Mouse (Mus musculus) heart, postnatal 0 days (tissue): Measurements from ENCODE around the gene Mov10. TPM values are rescaled to one million over a fixed set of nuclear protein-coding genes. Genes with fewer than 3 reads are reported as not detected.
"Not testable (repeated sequence)": the region's sequence is repeated elsewhere in the genome, so short reads cannot be mapped to it uniquely, and the experiment has no call there.

Experiments used
- ATAC-seq: fragments of 200-750 bp; cut with Nextera tagmentation; 2 replicates; pipeline ENCODE4 v1.8.0; 2017; ENCODE audit warnings: low read depth, moderate number of reproducible peaks, moderate library complexity; ENCODE audit not compliant: insufficient read depth
- DNase-seq: peaks from one replicate; pipeline ENCODE4 v3.0.0-alpha.2; 2016; ENCODE audit warnings: low spot score
- H3K27ac ChIP-seq: fragments of 300-500 bp; sonication (generic); 2 replicates; pipeline ENCODE4 v1.5.1; 2014; ENCODE audit warnings: low read depth, mild to moderate bottlenecking
- H3K27me3 ChIP-seq: fragments of 300-500 bp; sonication (generic); 2 replicates; pipeline ENCODE4 v1.6.1; 2014; ENCODE audit warnings: low read length, mixed read lengths; ENCODE audit not compliant: control insufficient read depth, insufficient read depth
- H3K36me3 ChIP-seq: fragments of 300-500 bp; sonication (generic); replicated peaks from 2 replicates; pipeline ENCODE4 v1.6.1; 2014; ENCODE audit warnings: low read length, mixed read lengths; ENCODE audit not compliant: control insufficient read depth, insufficient read depth
- H3K4me1 ChIP-seq: fragments of 300-500 bp; sonication (generic); 2 replicates; pipeline ENCODE4 v1.6.1; 2014; ENCODE audit warnings: antibody characterized with exemption; ENCODE audit not compliant: control insufficient read depth, insufficient read depth
- H3K4me2 ChIP-seq: fragments of 300-500 bp; sonication (generic); 2 replicates; pipeline ENCODE4 v1.6.1; 2014; ENCODE audit warnings: low read depth, mild to moderate bottlenecking, low read length, moderate library complexity
- H3K4me3 ChIP-seq: fragments of 300-500 bp; sonication (generic); 2 replicates; pipeline ENCODE4 v1.5.1; 2014; ENCODE audit warnings: low read depth, low read length
- H3K9ac ChIP-seq: fragments of 300-500 bp; sonication (generic); replicated peaks from 2 replicates; pipeline ENCODE4 v1.6.1; 2014; ENCODE audit warnings: low read depth, low read length, mixed read lengths
- H3K9me3 ChIP-seq: fragments of 300-500 bp; sonication (generic); replicated peaks from 2 replicates; pipeline ENCODE4 v1.6.1; 2016; ENCODE audit warnings: low read length; ENCODE audit not compliant: control insufficient read depth
- CTCF ChIP-seq: IDR thresholded peaks from 2 replicates; pipeline ENCODE4 v1.5.1; 2016; ENCODE audit warnings: antibody characterized with exemption, control low read depth, low read depth
- EP300 ChIP-seq: IDR thresholded peaks from 2 replicates; pipeline ENCODE4 v1.6.1; 2016; ENCODE audit warnings: antibody characterized with exemption, low read depth
- WGBS: fragments of 180-500 bp; shearing (Covaris S2); extraction: QIAGEN DNeasy Blood & Tissue Kit; methylation state at CpG from one replicate; pipeline ENCODE4 v1.1.7; 2014; 5-methylcytosine and 5-hydroxymethylcytosine counted together
- polyA plus RNA-seq: library from polyadenylated mRNA; unstranded; fragments of >200 nt; fragmentation: Nextera tagmentation; extraction: Ambion mirVana; gene quantifications from 2 replicates; pipeline ENCODE4 v1.2.1, GENCODE M21; 2015
- total RNA-seq: library from RNA; depleted of rRNA; stranded (reverse); fragments of >200 nt; gene quantifications from 2 replicates; pipeline ENCODE4 v1.2.3, GENCODE M21; 2014; ENCODE audit warnings: low replicate concordance

The Mov10 gene
- total and polyA plus RNA-seq, 2 experiments from 2014 or later: 14.0 to 20.2 TPM

- DNase-seq (no peak), ATAC-seq (no peak)
- no peak for TF ChIP-seq CTCF
- no peak for TF ChIP-seq EP300
Observed at GRCm38 (mm10) chr3:104815346-104815745, 3.0 kb downstream of the Mov10 start.

GRCm38 (mm10) chr3:104814746-104815145 lies 3.6 kb downstream of the Mov10 start:
- no peak overlapping the region for H3K9ac ChIP-seq
- H3K27ac ChIP-seq: no peak overlapping the region
- no peak overlapping the region for H3K4me3 ChIP-seq
- H3K27me3 ChIP-seq: no peaks in the 10 kb centered on the region
- no peaks in the 10 kb centered on the region for H3K9me3 ChIP-seq
- no peak for TF ChIP-seq CTCF
- no peak for TF ChIP-seq EP300
- no peak for DNase-seq
- no peak overlapping the region for H3K4me2 ChIP-seq
- no peak for ATAC-seq
- 89% methylated on average over 1 of the region's 1 CpGs for WGBS
- H3K36me3 ChIP-seq: 0 out of 2 replicates have a peak, but pooled peaks cover 3% of the 10 kb centered on the region
- peaks cover 23% of the 10 kb centered on the region for H3K4me1 ChIP-seq

More at GRCm38 (mm10) chr3:104815346-104815745, 3.0 kb downstream of the Mov10 start:
- H3K9ac ChIP-seq: no peak overlapping the region
- no peaks in the 10 kb centered on the region for H3K9me3 ChIP-seq
- peaks cover 29% of the 10 kb centered on the region for H3K4me1 ChIP-seq
- no peak overlapping the region for H3K27ac ChIP-seq
- H3K4me3 ChIP-seq: no peak overlapping the region
- no peak overlapping the region for H3K4me2 ChIP-seq
- 0 out of 2 replicates have a peak, but pooled peaks cover 3% of the 10 kb centered on the region for H3K36me3 ChIP-seq
- 90% methylated on average over 2 of the region's 2 CpGs for WGBS
- H3K27me3 ChIP-seq: no peaks in the 10 kb centered on the region

- not testable (repeated sequence) for H3K27ac ChIP-seq, H3K4me3 ChIP-seq, H3K36me3 ChIP-seq, DNase-seq, H3K27me3 ChIP-seq, H3K9ac ChIP-seq, ATAC-seq, H3K4me2 ChIP-seq, H3K9me3 ChIP-seq
- 89% methylated on average over 7 of the region's 7 CpGs for WGBS
- 0 out of 2 replicates have a peak, but pooled peaks cover 11% of the 10 kb centered on the region for H3K4me1 ChIP-seq
Observed at GRCm38 (mm10) chr3:104813227-104813626, 5.1 kb downstream of the Mov10 start.

DNA sequence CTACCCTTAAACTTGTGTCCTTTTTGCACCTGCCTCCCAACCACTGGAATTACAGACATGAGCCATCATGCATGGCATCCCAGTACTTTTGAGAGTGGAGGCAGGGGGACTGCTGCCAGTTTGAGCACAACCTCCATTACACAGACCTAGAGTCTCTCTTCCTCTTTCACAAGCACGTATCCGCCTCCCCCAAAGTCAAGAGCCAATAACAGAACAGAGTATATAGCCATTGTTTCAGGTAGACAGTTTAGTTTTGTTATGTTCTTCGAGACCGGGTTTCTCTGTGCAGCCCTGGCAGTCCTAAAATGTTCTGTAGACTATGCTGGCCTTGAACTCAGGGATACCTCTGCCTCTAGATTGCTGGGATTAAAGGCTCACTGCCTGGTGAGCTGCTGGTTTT lies 6.1 kb downstream of the Mov10 start:
- no peak overlapping the region for H3K4me3 ChIP-seq
- TF ChIP-seq EP300 (no peak), CTCF (no peak)
- DNase-seq (no peak), ATAC-seq (no peak)
- no peaks in the 10 kb centered on the region for H3K9me3 ChIP-seq
- WGBS: 86% methylated on average over 4 of the region's 4 CpGs
- H3K27me3 ChIP-seq: no peaks in the 10 kb centered on the region
- H3K4me1 ChIP-seq: 0 out of 2 replicates have a peak, but pooled peaks cover 11% of the 10 kb centered on the region
- no peak overlapping the region for H3K9ac ChIP-seq
- H3K4me2 ChIP-seq: no peak overlapping the region
- 0 out of 2 replicates have a peak, but pooled peaks cover 9% of the 10 kb centered on the region for H3K36me3 ChIP-seq
- no peak overlapping the region for H3K27ac ChIP-seq

GRCm38 (mm10) chr3:104811752-104812151 lies 6.6 kb downstream of the Mov10 start:
- no peak overlapping the region for H3K9ac ChIP-seq
- no peaks in the 10 kb centered on the region for H3K27me3 ChIP-seq
- no peak for ATAC-seq
- H3K4me1 ChIP-seq: 0 out of 2 replicates have a peak, but pooled peaks cover 11% of the 10 kb centered on the region
- no peak for DNase-seq
- no peaks in the 10 kb centered on the region for H3K9me3 ChIP-seq
- H3K27ac ChIP-seq: no peak overlapping the region
- no peak overlapping the region for H3K4me3 ChIP-seq
- 0 out of 2 replicates have a peak, but pooled peaks cover 9% of the 10 kb centered on the region for H3K36me3 ChIP-seq
- no peak for TF ChIP-seq CTCF
- no peak for TF ChIP-seq EP300
- WGBS: 26% methylated on average over 3 of the region's 3 CpGs
- H3K4me2 ChIP-seq: no peak overlapping the region

DNA sequence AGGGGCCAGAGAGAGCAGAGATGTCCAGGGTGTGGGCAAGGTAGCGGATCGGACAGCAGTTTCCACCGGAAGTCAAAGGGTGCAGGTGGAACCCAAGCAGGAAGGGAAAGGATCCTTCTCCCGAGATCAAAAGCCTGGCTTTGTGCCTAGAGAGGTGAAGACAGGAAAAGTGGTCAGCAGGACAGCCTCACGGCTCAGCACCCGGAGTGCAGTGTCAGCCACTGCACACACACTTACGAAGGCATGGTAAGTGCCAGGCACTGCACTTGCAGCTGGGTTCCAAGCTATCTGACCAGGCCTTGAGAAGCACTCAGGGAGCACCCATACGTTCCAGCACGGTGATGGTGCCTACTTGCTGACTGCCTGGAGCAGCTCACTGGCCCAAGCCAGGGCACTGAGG lies 12.8 kb downstream of the Mov10 start:
- ATAC-seq (peak; percentile 82; the same call in 1 of the 2 replicates), DNase-seq (no peak)
- Histone ChIP-seq H3K4me1 (peaks cover 7% of the 10 kb centered on the region), H3K27me3 (no peaks in the 10 kb centered on the region), H3K9me3 (no peaks in the 10 kb centered on the region), H3K4me2 (no peak overlapping the region), H3K36me3 (peaks cover 55% of the 10 kb centered on the region), H3K9ac (no peak overlapping the region), H3K4me3 (no peak overlapping the region), H3K27ac (no peak overlapping the region)
- TF ChIP-seq EP300: no peak
- no peak for TF ChIP-seq CTCF
- 27% methylated on average over 9 of the region's 9 CpGs for WGBS
